Mouse (Mus musculus) heart, embryonic 16.5 days (tissue): ENCODE data around the gene Sag. TPM values are rescaled to one million over a fixed set of nuclear protein-coding genes. Genes with fewer than 3 reads are reported as not detected.

Experiments
- ATAC-seq: fragments of 200-750 bp; cut with Nextera tagmentation; replicated peaks from 2 replicates; pipeline ENCODE4 v1.8.0; 2017; ENCODE audit warnings: moderate number of reproducible peaks; ENCODE audit not compliant: insufficient read depth, low FRiP score; ENCODE audit errors: extremely low read depth
- H3K27ac ChIP-seq: fragments of 300-500 bp; sonication (generic); 2 replicates; pipeline ENCODE4 v1.5.1; 2014; ENCODE audit warnings: mild to moderate bottlenecking, low read length, control low read depth, moderate library complexity
- H3K27me3 ChIP-seq: fragments of 300-500 bp; sonication (generic); 2 replicates; pipeline ENCODE4 v1.6.1; 2014; ENCODE audit warnings: low read length, mixed read lengths; ENCODE audit not compliant: control insufficient read depth, insufficient read depth
- H3K36me3 ChIP-seq: fragments of 300-500 bp; sonication (generic); 2 replicates; pipeline ENCODE4 v1.6.1; 2014; ENCODE audit not compliant: control insufficient read depth, insufficient read depth
- H3K4me1 ChIP-seq: fragments of 300-500 bp; sonication (generic); 2 replicates; pipeline ENCODE4 v1.6.1; 2014; ENCODE audit warnings: low read length, mixed read lengths; ENCODE audit not compliant: control insufficient read depth, insufficient read depth
- H3K4me2 ChIP-seq: fragments of 300-500 bp; sonication (generic); 2 replicates; pipeline ENCODE4 v1.6.1; 2014; ENCODE audit warnings: low read depth, mild to moderate bottlenecking, control low read depth, low read length
- H3K4me3 ChIP-seq: fragments of 300-500 bp; sonication (generic); 2 replicates; pipeline ENCODE4 v1.5.1; 2014; ENCODE audit warnings: mild to moderate bottlenecking, control low read depth, low read length
- H3K9ac ChIP-seq: fragments of 300-500 bp; sonication (generic); 2 replicates; pipeline ENCODE4 v1.6.1; 2014; ENCODE audit warnings: low read length, control low read depth
- H3K9me3 ChIP-seq: fragments of 300-500 bp; sonication (generic); replicated peaks from 2 replicates; pipeline ENCODE4 v1.6.1; 2016; ENCODE audit warnings: low read length; ENCODE audit not compliant: control insufficient read depth
- WGBS: fragments of 180-500 bp; shearing (Covaris S2); extraction: QIAGEN DNeasy Blood & Tissue Kit; methylation state at CpG from one replicate; pipeline ENCODE4 v1.1.7; 2014; 5-methylcytosine and 5-hydroxymethylcytosine counted together
- polyA plus RNA-seq: library from polyadenylated mRNA; unstranded; fragments of >200 nt; fragmentation: Nextera tagmentation; extraction: Ambion mirVana; gene quantifications from 2 replicates; pipeline ENCODE4 v1.2.1, GENCODE M21; 2015

Sag gene
- polyA plus RNA-seq, result 0.75 and 1.0 TPM in 2 replicates

DNA sequence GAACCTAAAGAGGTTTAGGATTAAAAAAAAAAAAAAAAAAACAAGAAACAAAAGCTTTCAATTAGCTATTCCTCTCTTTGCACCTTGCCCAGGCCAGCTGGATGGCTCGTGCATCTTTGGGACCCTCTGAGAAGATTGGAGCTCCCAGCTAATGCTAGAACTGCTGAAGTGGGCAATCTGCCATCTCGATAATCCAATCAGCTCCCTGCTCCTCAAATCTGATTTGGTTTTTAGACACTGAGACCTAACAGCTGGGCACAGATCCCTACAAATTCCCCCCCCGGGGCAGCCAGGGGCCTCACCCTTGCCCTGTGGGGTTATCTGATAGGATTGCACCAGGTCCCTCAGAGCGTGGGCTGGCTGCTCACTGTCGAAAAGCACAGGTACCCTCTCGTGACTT lies at the start of gene Sag:
Gene Sag (plus strand): TSS at position 105 of the 400 bp plus-strand sequence.
- no peak for ATAC-seq
- Histone ChIP-seq H3K4me2 (no peak within 1 kb of the TSS), H3K4me1 (no peaks in the 10 kb centered on the region), H3K9ac (no peak within 1 kb of the TSS), H3K9me3 (no peaks in the 10 kb centered on the region), H3K36me3 (no peaks in the 10 kb centered on the region), H3K27me3 (no peaks in the 10 kb centered on the region), H3K27ac (no peak within 1 kb of the TSS), H3K4me3 (no peak within 1 kb of the TSS)
- 61% methylated on average over 6 of the region's 6 CpGs for WGBS

DNA sequence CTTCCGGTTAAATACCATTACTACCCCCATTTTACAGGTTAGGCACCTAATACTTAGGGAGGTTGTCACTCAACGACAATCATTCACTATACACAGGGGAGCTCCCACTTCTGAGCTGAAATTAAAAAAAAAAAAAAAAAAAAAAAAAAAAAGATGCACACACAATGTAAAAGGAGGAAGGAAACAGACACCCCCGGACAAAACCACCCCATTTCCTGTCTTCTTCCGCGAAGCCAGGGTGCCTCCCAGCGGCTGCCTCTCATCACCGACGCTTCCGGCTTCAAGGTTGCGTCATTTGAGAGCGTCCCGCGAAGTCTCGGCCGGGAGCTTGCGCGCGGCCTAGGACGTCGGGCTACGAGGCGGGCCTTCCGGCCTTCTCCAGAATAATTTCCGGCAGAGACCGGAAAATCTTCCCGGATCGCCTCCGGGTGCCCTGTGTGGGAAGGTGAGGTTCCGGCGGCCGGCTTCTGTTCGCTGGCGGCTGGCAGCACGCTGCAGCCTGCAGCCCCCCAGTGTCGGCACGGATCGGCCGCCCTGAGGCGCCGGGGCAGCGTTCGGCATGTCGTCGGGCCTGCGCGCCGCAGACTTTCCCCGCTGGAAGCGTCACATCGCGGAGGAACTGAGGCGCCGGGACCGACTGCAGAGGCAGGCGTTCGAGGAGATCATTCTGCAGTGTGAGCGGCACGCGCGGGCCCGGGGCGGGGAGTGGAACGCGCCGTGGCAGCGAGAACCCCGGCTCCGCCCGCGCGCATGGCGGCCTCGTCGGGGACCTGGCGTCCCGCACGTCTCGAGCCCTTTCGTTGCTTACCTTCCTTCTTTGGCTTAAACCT lies 47.6 kb upstream of the Sag start, which contains the start of gene Atg16l1:
Gene Atg16l1 (plus strand): TSS at position 230 of the 830 bp plus-strand sequence.
- peak; percentile 97 for ATAC-seq
- Histone ChIP-seq H3K27me3 (no peaks in the 10 kb centered on the region), H3K9me3 (no peaks in the 10 kb centered on the region), H3K4me1 (peaks cover 9% of the 10 kb centered on the region), H3K4me3 (peak within 1 kb of the TSS; percentile 99), H3K36me3 (peaks cover 3% of the 10 kb centered on the region), H3K27ac (peak within 1 kb of the TSS; percentile 92), H3K4me2 (peak within 1 kb of the TSS; percentile 94), H3K9ac (peak within 1 kb of the TSS; percentile 99)
- under 1% methylated on average over 79 of the region's 79 CpGs for whole genome bisulfite sequencing

DNA sequence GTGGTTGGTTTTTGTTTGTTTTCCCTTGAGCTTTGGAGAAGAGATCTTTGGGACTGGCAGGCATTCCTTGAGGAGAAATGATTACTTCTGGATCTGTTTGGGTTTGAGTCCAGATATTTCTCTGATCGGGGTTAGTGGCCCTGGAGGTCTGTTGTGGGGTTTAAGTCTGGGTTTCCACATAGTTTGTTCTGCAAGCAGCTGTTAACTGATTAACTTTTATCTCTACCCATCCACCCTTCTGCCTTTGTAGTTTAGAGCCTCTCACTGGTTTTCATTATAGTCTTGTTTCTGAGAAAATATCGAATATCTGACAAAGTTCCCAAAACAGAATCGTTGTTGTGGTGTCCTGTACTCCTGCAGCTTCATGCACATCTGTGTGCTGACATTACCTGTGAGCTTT lies 39.7 kb upstream of the Sag start:
- H3K27me3 ChIP-seq, result no peaks in the 10 kb centered on the region
- no peak overlapping the region for H3K27ac ChIP-seq
- ATAC-seq, result no peak
- H3K36me3 ChIP-seq, result peaks cover 61% of the 10 kb centered on the region
- no peaks in the 10 kb centered on the region for H3K4me1 ChIP-seq
- H3K9ac ChIP-seq, result no peak overlapping the region
- no peak overlapping the region for H3K4me3 ChIP-seq
- WGBS, result 90% methylated on average over 3 of the region's 3 CpGs
- no peak overlapping the region for H3K4me2 ChIP-seq
- no peaks in the 10 kb centered on the region for H3K9me3 ChIP-seq

DNA sequence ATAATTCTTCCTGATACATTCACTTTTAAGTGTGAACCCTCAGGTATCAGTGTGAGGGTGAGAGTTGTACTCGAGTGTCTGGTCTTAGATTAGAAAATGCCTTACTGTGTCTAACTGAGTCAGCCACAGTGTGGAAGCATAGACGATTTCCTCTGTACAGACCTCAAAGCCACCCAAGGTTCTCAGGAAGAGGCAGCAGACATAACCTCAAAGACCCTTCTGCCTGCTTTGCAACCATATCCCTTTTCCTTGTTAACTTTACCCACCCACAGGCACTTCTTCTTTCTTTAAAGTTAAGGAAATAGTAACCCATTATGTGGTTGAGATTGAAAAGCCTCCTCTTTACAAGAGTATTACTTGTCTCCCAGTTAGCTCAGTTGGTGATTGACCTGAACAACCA lies 37.7 kb upstream of the Sag start:
- no peak overlapping the region for H3K4me2 ChIP-seq
- H3K9me3 ChIP-seq, result no peaks in the 10 kb centered on the region
- no peak overlapping the region for H3K4me3 ChIP-seq
- no peak for ATAC-seq
- H3K27me3 ChIP-seq, result no peaks in the 10 kb centered on the region
- H3K36me3 ChIP-seq, result peaks cover 67% of the 10 kb centered on the region
- no peak overlapping the region for H3K9ac ChIP-seq
- 88% methylated on average over 2 of the region's 2 CpGs for WGBS
- no peaks in the 10 kb centered on the region for H3K4me1 ChIP-seq
- H3K27ac ChIP-seq, result no peak overlapping the region

DNA sequence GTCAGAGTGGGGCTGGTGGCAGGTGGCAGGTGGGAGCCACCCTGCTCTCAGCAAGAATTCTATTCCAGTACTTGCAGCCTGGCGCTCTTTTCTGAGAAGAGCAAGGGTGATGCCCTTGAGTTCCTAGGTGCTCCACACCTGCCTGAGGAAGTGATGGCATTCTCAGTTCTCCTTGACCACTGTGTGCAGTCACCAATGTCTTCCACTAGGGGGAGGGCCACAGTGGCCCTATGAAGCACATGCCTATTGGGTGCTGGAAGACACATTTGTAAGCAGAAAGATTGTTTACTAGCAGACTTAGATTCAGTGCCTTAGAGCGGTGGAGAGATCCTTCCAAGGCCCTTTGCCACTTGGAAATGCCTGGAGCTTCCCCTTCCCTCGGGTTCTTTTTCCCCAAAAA lies 37.2 kb upstream of the Sag start:
- no peak for ATAC-seq
- Histone ChIP-seq H3K9me3 (no peaks in the 10 kb centered on the region), H3K27me3 (no peaks in the 10 kb centered on the region), H3K9ac (no peak overlapping the region), H3K36me3 (peaks cover 68% of the 10 kb centered on the region), H3K27ac (no peak overlapping the region), H3K4me1 (no peaks in the 10 kb centered on the region), H3K4me2 (no peak overlapping the region), H3K4me3 (no peak overlapping the region)
- 90% methylated on average over 3 of the region's 3 CpGs for WGBS

DNA sequence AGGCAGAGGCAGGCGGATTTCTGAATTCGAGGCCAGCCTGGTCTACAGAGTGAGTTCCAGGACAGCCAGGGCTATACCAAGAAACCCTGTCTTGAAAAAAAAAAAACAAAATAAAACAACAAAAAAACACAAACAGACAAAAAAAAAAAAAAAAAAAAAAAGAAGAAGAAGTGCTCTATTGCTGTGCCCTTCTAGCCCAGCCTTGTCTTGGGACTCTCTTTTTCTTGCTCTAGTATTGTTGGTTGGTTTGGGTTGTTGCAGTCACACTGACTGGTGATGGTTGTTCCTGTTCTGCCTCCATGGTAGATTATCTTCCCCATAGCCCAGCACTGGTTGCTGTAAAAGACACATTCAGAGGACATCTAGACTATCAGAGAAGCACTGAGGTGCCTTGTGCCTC lies 34.2 kb upstream of the Sag start:
- Histone ChIP-seq H3K4me3 (no peak overlapping the region), H3K27ac (no peak overlapping the region), H3K9me3 (no peaks in the 10 kb centered on the region), H3K4me2 (no peak overlapping the region), H3K27me3 (no peaks in the 10 kb centered on the region), H3K36me3 (peaks cover 69% of the 10 kb centered on the region), H3K4me1 (no peaks in the 10 kb centered on the region), H3K9ac (no peak overlapping the region)
- ATAC-seq, result no peak
- WGBS, result 100% methylated on average over 2 of the region's 2 CpGs

DNA sequence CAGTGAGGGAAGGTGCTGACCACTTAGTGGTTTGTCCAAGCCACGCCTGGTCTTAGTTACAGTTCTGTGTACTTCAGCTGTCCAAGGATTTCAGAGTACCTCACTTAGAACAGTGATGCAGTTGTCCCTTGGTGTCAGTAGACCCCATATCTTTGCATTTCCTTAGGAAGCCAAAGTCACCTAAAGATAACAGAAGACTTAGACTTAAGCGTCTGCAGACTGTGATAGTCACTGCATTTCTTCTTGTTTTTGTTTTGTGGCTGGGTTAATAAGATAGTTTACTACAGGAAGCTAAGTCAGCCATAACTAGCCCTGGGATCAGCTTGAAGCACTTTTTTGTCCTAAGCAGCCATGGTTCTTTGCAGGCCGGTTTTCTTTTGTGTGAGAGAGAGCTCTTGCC lies 33.0 kb upstream of the Sag start:
- H3K4me1 ChIP-seq, result no peaks in the 10 kb centered on the region
- no peak overlapping the region for H3K27ac ChIP-seq
- no peak overlapping the region for H3K4me2 ChIP-seq
- ATAC-seq, result no peak
- no peaks in the 10 kb centered on the region for H3K27me3 ChIP-seq
- no peaks in the 10 kb centered on the region for H3K9me3 ChIP-seq
- WGBS, result 80% methylated on average over 3 of the region's 3 CpGs
- H3K36me3 ChIP-seq, result peaks cover 70% of the 10 kb centered on the region
- no peak overlapping the region for H3K9ac ChIP-seq
- H3K4me3 ChIP-seq, result no peak overlapping the region

DNA sequence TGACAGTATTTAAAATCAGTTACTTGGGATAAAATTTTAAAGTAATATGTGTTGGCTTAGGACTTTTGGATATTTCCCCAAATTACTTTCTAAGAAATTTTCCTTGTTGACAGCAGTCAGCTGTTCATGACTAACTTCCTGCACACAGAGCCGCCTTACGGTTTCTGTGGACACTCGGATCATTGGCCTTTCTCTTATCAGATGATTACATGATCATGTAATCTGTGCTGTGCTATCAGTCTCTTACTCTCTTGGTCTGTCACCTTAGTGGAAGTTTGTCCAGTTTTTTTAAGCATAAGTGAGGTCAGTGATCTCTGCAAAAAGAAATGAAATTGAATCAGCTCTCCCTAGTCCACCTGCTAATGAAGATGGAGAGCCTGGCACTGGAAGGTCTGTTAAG lies 31.8 kb upstream of the Sag start:
- Histone ChIP-seq H3K9me3 (no peaks in the 10 kb centered on the region), H3K4me2 (no peak overlapping the region), H3K27me3 (no peaks in the 10 kb centered on the region), H3K4me3 (no peak overlapping the region), H3K4me1 (no peaks in the 10 kb centered on the region), H3K27ac (no peak overlapping the region), H3K36me3 (peaks cover 71% of the 10 kb centered on the region), H3K9ac (no peak overlapping the region)
- 86% methylated on average over 3 of the region's 3 CpGs for WGBS
- ATAC-seq, result no peak

DNA sequence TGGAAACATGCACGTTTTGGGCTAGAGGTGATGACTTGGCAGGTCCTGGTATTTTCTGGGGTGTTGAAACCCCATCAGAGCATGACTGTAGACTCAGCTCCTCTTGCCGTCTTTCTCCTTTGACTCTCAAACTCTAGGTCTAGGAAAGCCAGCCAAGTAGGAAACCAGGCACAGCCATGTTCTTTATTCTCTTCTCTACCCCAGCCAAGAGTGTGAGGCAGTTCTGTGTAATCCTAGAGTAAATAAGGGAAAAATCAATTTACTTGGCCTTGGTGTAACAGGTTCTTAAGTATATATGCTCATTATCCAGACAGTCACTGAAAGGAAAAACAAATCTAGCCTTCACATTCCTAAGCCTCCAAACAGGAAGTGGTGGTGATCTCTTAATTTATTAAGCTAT lies 30.1 kb upstream of the Sag start:
- no peak overlapping the region for H3K27ac ChIP-seq
- 68% methylated on average over 2 of the region's 2 CpGs for WGBS

More for the DNA sequence above, 30.1 kb upstream of the Sag start:
- Histone ChIP-seq H3K9me3 (no peaks in the 10 kb centered on the region), H3K4me2 (no peak overlapping the region), H3K4me1 (no peaks in the 10 kb centered on the region), H3K27me3 (no peaks in the 10 kb centered on the region), H3K4me3 (no peak overlapping the region), H3K36me3 (peaks cover 76% of the 10 kb centered on the region), H3K9ac (no peak overlapping the region)
- ATAC-seq, result no peak
